Mouse (Mus musculus): Measurements from ENCODE around the gene Ube2g1.
"Not testable (repeated sequence)": the region's sequence is repeated elsewhere in the genome, so short reads cannot be mapped to it uniquely, and the experiment has no call there.

The Ube2g1 gene

DNA sequence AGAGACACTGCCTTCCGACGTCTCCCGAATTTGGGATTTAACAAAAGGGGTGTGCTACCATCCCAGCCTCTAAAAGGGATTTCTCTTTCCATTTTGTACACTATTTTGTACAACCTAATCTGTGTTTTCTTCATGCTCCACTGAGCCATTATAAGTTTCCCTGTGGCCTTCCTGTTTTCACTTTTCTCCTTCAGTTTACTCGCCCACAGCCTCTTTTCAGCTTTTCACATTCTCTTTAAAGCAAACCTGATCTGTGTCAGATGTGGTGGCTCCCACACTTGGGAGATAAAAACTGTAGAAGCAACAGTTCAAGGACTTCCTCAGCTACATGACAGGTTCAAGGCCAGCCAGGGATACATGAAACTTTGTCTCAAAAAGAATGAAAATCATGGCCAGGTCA is 85.3 kb downstream of the Ube2g1 start:
- DNase-seq (ENCODE audit: low read depth, low spot score): no peak

DNA sequence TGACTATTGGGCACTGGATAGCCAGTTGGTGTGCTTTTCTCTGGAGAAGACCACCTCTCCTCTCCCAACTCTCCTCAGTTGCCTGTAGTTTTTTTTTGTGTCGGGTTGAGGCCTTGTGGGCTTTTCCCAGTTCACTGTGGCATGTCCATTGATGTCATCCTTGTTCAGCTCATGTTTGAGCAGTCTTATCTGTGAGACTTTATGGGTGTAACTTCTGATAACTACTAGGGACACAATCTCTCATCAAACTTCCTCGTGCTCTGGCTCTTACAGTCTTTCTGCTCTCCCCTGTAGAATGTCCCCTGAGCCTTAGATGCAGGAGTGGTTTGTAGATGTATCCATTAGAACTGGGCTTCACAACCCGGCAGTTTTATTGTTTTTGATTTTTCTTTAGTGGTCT is 87.9 kb downstream of the Ube2g1 start:
- no peak for DNase-seq (ENCODE audit: low read depth, low spot score)

DNA sequence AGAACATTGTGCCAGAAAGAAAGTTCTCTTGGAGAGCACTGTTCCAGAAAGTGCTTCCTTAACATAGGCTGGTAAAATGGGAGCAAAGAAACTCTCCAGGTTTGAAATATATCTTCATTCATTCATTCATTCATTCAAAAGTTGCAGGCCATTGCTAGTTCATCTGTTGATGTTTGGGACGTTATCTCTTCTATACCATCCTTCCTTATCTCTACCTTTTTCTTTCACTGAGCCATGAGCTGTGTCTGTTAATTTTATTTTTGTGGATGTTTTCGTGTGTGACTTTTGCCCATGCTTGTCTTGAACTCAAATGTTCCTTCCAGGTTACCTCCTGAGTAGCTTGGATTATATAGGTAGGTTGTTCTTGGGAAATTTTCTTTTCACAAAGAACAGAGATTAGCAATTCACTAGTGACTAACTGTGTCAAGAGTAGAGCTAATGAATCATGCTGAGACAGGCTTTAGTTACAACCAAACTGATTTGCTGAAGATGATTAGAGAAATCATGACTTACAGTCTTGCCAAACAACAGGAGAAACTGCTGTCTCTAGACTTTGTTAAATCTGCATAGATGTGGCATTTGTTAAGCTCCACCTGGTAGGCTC is 89.4 kb downstream of the Ube2g1 start:
- no peak for DNase-seq (ENCODE audit: low read depth, low spot score)

DNA sequence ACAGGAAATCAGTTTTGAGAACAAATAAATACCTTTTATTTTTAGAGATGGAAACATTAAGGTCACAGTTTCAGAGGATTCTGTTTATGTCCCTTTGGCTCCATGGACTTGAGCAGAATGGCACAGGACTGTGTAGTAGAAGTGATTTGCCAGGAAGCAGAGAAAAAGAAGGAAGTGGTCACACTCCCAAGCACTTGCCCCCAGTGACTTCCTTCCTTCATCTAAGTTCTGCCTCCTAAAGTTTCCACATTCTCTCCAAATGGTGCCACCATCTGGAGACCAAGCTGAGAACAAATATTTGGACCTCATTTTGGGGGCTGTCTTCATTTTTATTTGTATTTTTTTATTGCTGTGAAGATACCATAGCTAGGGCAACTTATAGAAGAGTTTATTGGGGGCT is 90.2 kb downstream of the Ube2g1 start:
- no peak for DNase-seq (ENCODE audit: low read depth, low spot score)

DNA sequence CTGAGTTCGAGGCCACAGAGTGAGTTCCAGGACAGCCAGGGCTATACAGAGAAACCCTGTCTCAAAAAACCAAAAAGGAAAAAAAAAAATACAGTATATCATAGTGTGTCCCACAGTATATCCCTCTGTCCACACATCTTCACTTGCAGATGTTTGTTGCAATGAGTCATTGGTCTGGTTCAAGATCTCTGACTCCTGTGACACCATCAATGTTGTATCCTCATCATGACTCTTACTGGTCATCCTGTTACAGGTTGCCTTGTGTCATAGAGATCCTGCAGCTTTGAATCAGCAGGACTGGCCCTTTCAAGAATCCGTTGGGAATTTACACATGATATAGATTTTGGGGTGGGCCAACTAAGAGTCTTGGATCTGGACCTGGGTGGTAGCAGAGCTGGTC is 98.0 kb downstream of the Ube2g1 start:
- DNase-seq (ENCODE audit: low read depth, low spot score): not testable (repeated sequence)

DNA sequence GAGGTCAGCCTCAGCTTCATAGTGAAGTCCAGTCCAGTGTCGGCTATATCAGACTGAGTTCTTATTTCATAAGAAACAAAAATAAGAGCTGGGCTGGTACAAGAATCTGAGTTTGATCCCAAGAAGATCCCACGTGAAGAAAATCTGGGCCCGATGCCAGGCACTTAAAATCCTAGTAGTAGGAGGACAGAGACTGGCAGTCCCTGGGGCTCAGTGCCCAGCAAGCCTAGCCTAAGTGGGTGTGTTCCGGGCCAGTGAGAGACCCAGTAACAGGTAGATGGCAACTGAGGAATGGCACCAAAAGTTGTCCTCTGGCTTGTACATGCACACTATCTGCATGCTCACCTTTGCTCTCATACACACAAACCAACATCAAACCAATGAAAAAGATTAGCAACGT is 105.6 kb downstream of the Ube2g1 start:
- no peak for DNase-seq (ENCODE audit: low read depth, low spot score)

DNA sequence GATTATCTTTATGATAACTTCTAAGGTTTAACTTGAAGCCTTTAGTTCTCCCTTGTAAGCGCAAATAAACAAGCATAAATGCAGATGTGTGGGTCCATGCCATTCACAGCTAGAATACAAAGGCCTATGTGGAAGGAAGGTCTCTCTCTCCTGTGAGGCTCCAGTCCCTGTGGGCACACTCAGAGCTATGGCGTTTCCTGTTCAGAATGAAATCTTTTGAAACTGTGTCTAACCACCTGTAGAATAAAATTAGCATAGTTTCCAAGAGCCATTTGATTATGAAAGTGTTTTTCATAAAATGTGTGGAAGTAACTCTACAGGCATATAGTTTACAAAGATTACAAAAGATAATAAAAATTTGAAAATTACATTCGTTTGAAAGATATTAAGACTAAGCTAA is 111.1 kb downstream of the Ube2g1 start:
- no peak for DNase-seq (ENCODE audit: low read depth, low spot score)

DNA sequence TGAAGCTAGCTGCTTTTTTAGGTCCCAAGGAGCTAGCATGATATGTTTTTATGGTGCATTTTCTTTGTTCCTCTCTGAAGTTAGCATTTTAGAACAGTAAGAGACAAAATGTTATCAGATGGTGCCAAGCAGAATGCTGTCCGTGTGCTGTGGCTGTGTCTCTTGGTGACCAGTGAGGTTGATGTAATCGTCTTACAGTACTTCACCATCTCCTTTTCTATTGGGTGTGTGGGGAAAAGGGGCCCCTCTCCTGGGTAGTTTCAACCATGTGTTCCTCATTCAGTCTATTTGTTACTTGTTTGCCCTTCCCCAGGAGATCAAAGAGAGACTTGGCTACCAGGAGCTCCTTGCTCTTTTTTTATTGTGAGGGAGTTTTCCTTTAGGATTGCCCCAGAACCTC is 116.1 kb downstream of the Ube2g1 start:
- no peak for DNase-seq (ENCODE audit: low read depth, low spot score)

DNA sequence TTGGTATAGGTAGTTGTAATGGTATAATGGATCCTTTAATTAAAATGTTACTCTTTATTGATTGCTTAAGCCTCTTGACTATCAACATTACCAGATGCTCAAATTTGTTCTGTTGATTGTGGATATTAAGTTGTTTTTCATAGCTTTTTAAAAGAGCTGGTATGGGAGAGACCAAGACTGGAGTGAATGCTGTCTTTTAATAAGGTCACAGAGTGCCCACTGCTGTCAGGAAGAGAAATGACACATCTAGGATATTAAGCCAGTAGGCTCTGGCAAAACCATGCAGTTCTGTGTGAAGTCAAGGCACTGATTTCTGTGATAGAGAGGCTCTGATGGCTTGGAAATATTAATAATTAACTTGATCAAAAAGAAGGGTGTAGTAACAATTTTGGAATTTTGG is 116.8 kb downstream of the Ube2g1 start:
- DNase-seq (ENCODE audit: low read depth, low spot score): peak; percentile 23

DNA sequence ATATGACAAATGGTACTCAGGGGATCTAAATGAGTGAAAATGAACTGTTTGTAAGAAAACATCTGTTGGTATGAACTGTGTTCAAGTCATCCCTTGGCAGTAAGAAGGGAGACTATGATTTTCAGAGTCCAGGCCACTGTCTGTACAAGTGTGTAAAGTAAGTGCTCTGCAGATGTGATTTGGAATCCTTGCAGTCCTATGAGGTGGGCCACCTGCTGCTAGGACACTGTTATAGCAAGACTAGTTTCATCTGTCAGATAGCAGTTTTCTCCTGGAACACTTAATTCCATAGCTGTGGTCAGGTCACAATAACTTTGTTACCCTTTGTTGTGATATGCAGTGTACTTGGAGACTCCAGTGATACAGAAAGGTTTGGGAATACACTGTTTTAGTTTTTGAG is 118.9 kb downstream of the Ube2g1 start:
- no peak for DNase-seq (ENCODE audit: low read depth, low spot score)

DNA sequence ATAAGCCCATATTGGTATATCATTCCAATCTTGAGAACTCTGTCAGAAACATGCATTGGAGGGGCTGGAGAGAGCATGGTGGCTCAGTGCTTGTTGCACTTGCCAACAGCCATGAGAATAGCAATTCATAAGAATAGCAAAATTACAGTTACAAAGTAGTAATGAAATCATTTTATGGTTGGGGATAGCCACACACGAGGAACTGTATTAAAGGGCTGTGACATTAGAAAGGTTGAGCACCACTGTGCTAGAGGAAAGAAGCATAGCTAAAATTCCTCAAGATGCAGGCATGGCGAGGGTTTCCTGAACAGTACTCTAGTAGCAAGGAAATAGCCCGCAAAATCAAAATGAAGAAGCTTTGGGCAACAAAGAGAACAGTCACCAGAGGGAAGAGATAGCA is 126.7 kb downstream of the Ube2g1 start:
- DNase-seq (ENCODE audit: low read depth, low spot score): no peak

DNA sequence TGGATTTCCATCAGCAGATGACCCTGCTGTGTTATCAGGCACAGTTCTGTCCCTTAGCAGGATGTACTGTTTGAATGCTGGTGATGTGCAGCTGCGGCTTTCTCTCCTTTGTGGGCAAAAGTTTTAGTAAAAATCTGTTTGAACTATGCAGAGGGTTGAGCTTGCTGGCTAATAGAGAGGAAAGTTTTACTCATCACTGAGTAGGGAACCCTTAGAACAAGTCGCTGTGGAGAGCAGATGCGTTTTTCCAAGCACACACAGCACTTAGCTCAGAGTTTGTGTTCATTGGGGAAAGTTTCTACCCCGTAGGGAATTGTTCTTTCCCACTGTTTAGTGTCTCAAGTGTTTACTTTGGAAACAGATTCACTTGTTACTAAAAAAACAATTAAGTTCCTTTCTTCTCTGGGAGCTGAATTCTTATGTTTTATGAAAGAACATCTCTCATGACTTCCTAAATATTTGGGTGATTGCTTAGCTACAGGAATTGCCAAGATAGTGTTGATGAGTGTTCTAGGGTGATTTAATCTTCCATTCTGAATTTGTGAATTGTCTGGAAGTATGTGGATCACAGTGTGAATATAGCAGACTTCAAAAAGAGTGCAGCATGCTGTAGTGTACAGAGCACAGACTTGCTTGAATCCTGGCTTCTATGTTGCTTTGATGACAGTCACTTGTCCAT is 127.9 kb downstream of the Ube2g1 start:
- no peak for DNase-seq (ENCODE audit: low read depth, low spot score)

DNA sequence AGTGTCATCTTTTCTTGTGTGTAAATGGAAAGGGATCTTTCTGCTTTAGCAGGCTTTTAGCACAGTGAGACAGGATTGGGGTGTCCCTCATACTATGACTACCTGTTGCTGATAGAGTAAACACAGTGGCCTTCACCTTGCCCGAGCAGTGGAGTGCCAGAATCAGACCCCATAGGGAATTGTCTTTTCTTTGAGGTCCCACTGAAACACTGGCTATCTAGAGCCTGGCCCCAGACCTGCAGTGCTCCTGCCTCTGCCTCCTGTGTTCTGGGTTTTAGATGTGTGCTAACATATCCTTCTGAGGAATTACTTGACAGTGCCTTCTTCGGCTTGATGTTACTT is 128.4 kb downstream of the Ube2g1 start:
- DNase-seq (ENCODE audit: low read depth, low spot score): no peak

All from retina, postnatal 7 days (tissue).